Mouse (Mus musculus): ENCODE results near the gene Fam117b.

Gene Fam117b

GRCm38 (mm10) chr1:59912413-59913157, at the start of gene Fam117b:
Fam117b (plus strand) TSS chr1:59913006.
- DNase-seq (ENCODE audit: low read depth) = peak; percentile 99

GRCm38 (mm10) chr1:59868041-59868440, 44.8 kb upstream of the Fam117b start:
- DNase-seq (ENCODE audit: low read depth) = no peak

- no peak for DNase-seq (ENCODE audit: low read depth)
Measured at GRCm38 (mm10) chr1:59874023-59874422, 38.8 kb upstream of the Fam117b start.

DNA sequence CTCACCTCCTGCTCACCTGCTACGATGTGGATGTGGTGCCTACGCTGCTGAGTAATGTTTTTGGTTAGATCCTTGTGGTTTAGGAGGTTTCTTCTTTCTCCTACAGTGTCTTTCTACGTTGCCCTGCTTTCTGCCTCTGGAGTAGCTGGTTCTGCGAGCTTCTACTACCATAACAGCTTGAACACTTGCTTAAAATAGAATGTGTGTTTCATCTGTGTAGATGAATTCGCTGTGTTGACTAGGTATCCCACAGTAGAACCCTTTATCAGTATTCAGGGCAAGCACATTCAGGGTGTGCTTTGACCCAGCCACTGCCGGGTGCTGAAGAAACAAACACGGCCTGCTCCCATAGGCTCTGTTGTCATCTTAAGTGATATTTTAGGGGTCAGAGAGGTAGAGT, 34.7 kb upstream of the Fam117b start:
- DNase-seq (ENCODE audit: low read depth) = no peak

DNA sequence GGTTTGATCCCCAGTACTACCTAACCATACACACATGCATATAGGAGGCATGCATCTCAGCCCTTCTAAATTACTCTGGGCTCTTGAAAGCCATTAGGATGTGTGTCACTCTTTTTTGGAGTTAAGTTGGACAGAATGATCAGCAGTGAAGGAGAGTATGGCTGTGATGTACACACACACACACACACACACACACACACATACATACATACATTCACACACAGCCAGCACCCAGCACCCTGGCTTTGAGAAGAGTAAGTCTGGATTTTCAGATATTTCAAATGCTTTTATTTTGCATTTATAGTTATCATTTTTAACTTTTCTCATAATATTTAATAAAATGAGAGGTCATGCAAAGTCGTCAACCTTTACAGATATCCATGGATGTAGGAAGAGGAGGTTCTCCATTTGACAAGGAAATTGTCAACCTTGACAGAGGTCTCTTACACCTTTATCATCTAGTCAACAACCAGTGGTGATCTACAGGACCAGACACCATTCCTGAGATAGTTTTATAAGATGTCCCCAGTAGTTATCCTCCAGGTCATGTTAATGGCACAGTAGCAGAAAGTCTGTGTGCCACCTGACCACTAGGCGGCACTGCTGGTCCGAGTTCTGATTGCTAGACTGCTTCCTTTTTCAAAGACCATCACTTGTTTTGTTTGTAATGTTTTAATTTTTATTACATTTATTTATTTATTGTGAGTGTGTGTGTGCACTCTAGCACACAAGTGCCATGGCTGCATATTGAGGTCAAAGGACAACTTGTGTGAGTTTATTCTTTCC, 29.3 kb upstream of the Fam117b start:
- DNase-seq (ENCODE audit: low read depth) = peak; percentile 85

DNA sequence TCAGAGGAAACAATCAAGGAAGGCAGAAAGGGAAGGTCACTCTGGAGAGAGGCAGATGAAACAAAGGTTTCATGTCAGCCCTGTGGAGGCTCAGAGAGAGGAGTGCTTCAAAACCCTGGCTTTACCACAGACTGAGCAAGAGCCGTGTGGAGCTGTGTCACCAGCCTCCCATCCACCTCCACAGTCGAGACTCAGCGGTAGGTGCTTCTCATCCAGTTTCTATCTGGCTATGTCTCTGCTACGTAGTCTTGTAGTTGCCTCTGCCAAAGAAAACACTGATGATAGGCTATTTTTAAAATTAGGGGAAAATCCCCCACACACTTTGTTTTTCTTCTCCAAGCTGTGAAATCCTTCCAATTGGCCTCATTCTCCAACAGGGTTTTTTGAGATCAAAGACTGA, 25.9 kb upstream of the Fam117b start:
- no peak for DNase-seq (ENCODE audit: low read depth)

GRCm38 (mm10) chr1:59888018-59888417, 24.8 kb upstream of the Fam117b start:
- DNase-seq (ENCODE audit: low read depth) = no peak

- DNase-seq (ENCODE audit: low read depth) = no peak
Measured at GRCm38 (mm10) chr1:59891185-59891584, 21.6 kb upstream of the Fam117b start.

- DNase-seq (ENCODE audit: low read depth) = no peak
Measured at GRCm38 (mm10) chr1:59892777-59893176, 20.0 kb upstream of the Fam117b start.

DNA sequence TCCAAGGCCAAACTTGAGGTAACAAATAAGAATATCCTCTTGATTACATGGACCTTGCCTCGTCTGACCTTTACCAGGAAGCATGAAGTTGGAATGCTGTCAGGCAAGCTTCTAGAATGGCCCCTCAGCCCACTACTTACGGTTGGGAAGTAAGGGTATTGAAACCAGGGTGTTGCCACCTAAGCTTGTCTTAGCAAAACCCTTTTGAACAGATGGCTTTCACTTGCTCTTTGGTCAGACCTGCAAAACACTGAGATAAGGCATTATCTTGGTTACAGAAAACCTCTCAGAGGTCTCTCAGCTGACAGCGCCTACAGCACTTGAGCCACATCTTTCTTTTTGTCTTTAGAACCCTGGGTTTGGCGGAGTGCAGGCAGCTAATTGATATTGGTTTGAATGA, 18.8 kb upstream of the Fam117b start:
- DNase-seq (ENCODE audit: low read depth) = no peak

GRCm38 (mm10) chr1:59895456-59895855, 17.4 kb upstream of the Fam117b start:
- peak; percentile 58 for DNase-seq (ENCODE audit: low read depth)

- no peak for DNase-seq (ENCODE audit: low read depth)
Measured at GRCm38 (mm10) chr1:59897147-59897798, 15.5 kb upstream of the Fam117b start.

DNA sequence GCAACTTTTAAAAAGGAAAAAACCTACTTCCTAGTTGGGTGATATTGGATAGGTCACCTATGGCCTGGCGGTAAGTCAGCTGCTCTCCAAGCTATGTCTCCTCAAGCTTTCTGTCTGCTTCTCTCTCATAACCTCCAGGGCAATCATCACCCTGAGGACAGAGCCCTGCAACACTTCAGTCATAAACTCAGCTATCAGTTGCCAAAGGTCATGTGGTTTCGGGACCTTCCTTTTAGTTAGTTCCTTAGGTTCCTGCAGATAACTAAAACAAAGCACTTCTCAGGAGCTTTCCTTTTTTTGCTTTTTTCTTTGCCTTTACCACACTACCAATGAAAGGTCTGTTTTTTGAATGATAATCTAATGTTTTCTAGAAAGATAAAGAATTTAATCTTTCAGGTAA, 13.1 kb upstream of the Fam117b start:
- DNase-seq (ENCODE audit: low read depth) = no peak

- DNase-seq (ENCODE audit: low read depth) = no peak
Measured at GRCm38 (mm10) chr1:59901082-59901876, 11.5 kb upstream of the Fam117b start.

DNA sequence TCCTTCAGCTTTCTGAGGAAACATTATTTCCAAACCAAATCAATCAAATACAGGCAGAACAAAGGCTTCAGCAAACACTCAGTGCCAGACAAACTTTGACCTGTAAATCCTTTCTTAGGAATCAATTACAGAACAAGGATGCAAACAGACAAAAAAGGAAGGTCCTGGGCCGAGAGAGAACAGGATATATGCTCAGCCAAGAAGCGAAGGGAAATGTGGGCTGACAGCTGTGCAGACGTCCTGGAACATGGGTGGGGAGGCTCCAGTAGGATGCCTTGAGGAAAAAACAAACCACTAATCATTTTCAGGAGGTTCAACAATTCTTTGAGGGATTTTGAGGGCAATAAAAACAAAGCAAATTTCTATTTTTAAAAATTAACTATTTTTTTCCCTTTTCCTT, 10.2 kb upstream of the Fam117b start:
- no peak for DNase-seq (ENCODE audit: low read depth)

- DNase-seq (ENCODE audit: low read depth) = no peak
Measured at GRCm38 (mm10) chr1:59904630-59905295, 8.0 kb upstream of the Fam117b start.

- no peak for DNase-seq (ENCODE audit: low read depth)
Measured at GRCm38 (mm10) chr1:59905916-59906315, 6.9 kb upstream of the Fam117b start.

- DNase-seq (ENCODE audit: low read depth) = no peak
Measured at GRCm38 (mm10) chr1:59906819-59907521, 5.8 kb upstream of the Fam117b start.

DNA sequence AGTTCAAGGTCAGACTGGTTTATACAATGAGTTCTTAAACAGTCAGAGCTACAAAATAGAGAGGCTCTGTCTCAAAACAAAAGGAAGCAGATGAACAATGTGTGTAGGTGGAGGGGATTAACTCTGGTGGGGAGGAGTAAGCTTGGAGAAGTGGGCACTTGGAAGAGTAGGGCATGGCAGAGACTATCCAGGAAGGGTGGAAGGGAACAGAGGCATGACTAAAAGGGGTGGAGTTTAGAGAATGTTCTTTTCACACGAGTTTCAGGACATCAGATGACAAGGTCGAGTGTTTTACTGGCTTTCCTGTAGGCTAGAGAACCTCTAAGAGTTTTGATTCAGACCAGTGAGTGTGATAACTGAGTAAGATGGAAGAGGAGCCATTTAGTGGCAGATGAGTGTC, 5.1 kb upstream of the Fam117b start:
- no peak for DNase-seq (ENCODE audit: low read depth)

DNA sequence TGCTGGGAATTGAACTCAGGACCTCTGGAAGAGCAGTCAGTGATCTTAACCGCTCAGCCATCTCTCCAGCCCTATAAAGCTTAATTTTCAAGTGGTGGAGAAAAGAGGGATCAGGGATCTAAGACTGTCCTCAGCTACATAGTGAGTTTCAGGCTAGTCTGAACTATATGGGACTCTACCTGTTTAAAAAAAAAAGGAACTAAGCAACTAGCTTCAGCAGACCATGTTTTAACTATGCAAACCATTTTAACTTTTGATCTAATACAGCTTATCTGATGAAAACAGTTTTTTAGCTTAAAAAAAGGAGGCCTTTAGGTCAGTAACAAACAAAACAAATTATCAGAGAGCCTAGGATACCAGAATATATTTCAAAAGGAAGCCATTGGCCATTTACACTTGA, 1.9 kb upstream of the Fam117b start:
- DNase-seq (ENCODE audit: low read depth) = no peak

All from naive thymus-derived CD4-positive, alpha-beta T cell, adult 2 months (primary cell).